Mouse (Mus musculus) midbrain, postnatal 0 days (tissue): ENCODE data around the gene Adgrg3. TPM values are rescaled to one million over a fixed set of nuclear protein-coding genes. Genes with fewer than 3 reads are reported as not detected.

Experiments used
- ATAC-seq: fragments of 200-750 bp; cut with Nextera tagmentation; 2 replicates; pipeline ENCODE4 v1.8.0; 2017; ENCODE audit warnings: moderate number of reproducible peaks, mild to moderate bottlenecking, moderate TSS enrichment, moderate library complexity; ENCODE audit not compliant: low FRiP score
- DNase-seq: peaks from one replicate; pipeline ENCODE4 v3.0.0-alpha.2; 2015; ENCODE audit warnings: low spot score
- H3K27ac ChIP-seq: fragments of 300-500 bp; sonication (generic); 2 replicates; pipeline ENCODE4 v1.5.1; 2014; ENCODE audit warnings: low read depth, mild to moderate bottlenecking, low read length, mixed read lengths
- H3K27me3 ChIP-seq: fragments of 300-500 bp; sonication (generic); 2 replicates; pipeline ENCODE4 v1.6.1; 2014; ENCODE audit warnings: low read length, control low read depth, mixed read lengths; ENCODE audit not compliant: insufficient read depth
- H3K36me3 ChIP-seq: fragments of 300-500 bp; sonication (generic); 2 replicates; pipeline ENCODE4 v1.6.1; 2014; ENCODE audit warnings: low read length, control low read depth, mixed read lengths; ENCODE audit not compliant: insufficient read depth
- H3K4me1 ChIP-seq: fragments of 300-500 bp; sonication (generic); 2 replicates; pipeline ENCODE4 v1.6.1; 2014; ENCODE audit warnings: mild to moderate bottlenecking, control low read depth, antibody characterized with exemption, low read length, mixed read lengths; ENCODE audit not compliant: insufficient read depth
- H3K4me2 ChIP-seq: fragments of 300-500 bp; sonication (generic); 2 replicates; pipeline ENCODE4 v1.6.1; 2014; ENCODE audit warnings: low read depth, mild to moderate bottlenecking, low read length, mixed read lengths; ENCODE audit not compliant: poor library complexity, severe bottlenecking
- H3K4me3 ChIP-seq: fragments of 300-500 bp; sonication (generic); 2 replicates; pipeline ENCODE4 v1.5.1; 2014; ENCODE audit warnings: low read depth, mild to moderate bottlenecking, low read length, moderate library complexity
- H3K9ac ChIP-seq: fragments of 300-500 bp; sonication (generic); replicated peaks from 2 replicates; pipeline ENCODE4 v1.6.1; 2014; ENCODE audit warnings: mild to moderate bottlenecking, low read length, moderate library complexity, mixed read lengths; ENCODE audit not compliant: poor library complexity, severe bottlenecking
- H3K9me3 ChIP-seq: fragments of 300-500 bp; sonication (generic); 2 replicates; pipeline ENCODE4 v1.6.1; 2016; ENCODE audit warnings: low read length, control low read depth
- CTCF ChIP-seq: IDR thresholded peaks from 2 replicates; pipeline ENCODE4 v1.5.1; 2016; ENCODE audit warnings: antibody characterized with exemption, mild to moderate bottlenecking
- WGBS: fragments of 180-500 bp; shearing (Covaris S2); extraction: QIAGEN DNeasy Blood & Tissue Kit; methylation state at CpG from one replicate; pipeline ENCODE4 v1.1.7; 2014; 5-methylcytosine and 5-hydroxymethylcytosine counted together
- polyA plus RNA-seq: library from polyadenylated mRNA; unstranded; fragments of >200 nt; fragmentation: Nextera tagmentation; extraction: Ambion mirVana; gene quantifications from 2 replicates; pipeline ENCODE4 v1.2.1, GENCODE M21; 2015
- total RNA-seq: library from RNA; depleted of rRNA; stranded (reverse); fragments of >200 nt; gene quantifications from 2 replicates; pipeline ENCODE4 v1.2.3, GENCODE M21; 2014

Adgrg3 gene
- total and polyA plus RNA-seq, 2 experiments from 2014 or later, result 0.59 to 1.5 TPM

DNA sequence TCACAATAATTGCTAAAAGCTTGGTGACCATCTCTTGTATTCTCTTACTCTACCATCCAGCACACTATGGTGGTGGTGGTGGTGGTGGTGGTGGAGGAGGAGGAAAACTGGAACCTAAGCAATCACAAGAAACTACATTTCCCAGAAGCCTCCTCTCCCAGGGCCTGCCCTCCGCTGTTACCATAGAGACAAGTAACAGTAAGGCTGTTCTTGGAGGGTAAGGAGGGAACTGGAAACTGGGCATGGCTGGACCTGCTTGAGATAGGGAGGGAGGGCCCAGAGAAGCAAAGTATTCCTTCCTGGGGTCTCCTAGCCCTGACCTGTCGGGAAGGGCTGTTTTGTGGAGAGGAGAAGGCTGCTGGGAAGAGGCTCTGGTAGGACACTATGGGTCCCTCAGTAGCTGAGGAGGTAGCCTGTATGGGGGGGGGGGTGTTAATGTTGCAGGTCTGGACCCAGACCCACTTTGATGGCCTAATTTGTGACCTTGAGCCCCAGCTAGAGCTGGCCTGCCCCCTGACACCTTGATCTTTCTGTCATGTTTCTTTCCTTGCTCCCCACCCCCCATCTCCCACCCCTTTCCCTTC is 37.5 kb downstream of the Adgrg3 start, which contains the start of gene Drc7:
Gene Drc7, plus strand, starts transcription at position 177 of the 584 bp plus-strand sequence.
- no peak within 1 kb of the TSS for H3K27ac ChIP-seq
- H3K4me1 ChIP-seq, result no peaks in the 10 kb centered on the region
- H3K4me3 ChIP-seq, result no peak within 1 kb of the TSS
- no peaks in the 10 kb centered on the region for H3K36me3 ChIP-seq
- 27% methylated on average over 2 of the region's 2 CpGs for WGBS
- ATAC-seq (peak; percentile 70), DNase-seq (peak; percentile 65)
- H3K4me2 ChIP-seq, result peak within 1 kb of the TSS; percentile 38
- no peak for TF ChIP-seq CTCF
- no peak within 1 kb of the TSS for H3K9ac ChIP-seq
- no peaks in the 10 kb centered on the region for H3K9me3 ChIP-seq
- H3K27me3 ChIP-seq, result no peaks in the 10 kb centered on the region

GRCm38 (mm10) chr8:95056414-95056813 is 38.9 kb downstream of the Adgrg3 start:
- no peaks in the 10 kb centered on the region for H3K4me1 ChIP-seq
- no peak overlapping the region for H3K4me3 ChIP-seq
- 91% methylated on average over 5 of the region's 5 CpGs for WGBS
- TF ChIP-seq CTCF, result no peak
- no peak for DNase-seq
- ATAC-seq, result no peak
- H3K9ac ChIP-seq, result no peak overlapping the region
- no peak overlapping the region for H3K27ac ChIP-seq
- no peaks in the 10 kb centered on the region for H3K27me3 ChIP-seq
- no peaks in the 10 kb centered on the region for H3K9me3 ChIP-seq
- H3K4me2 ChIP-seq, result no peak overlapping the region
- H3K36me3 ChIP-seq, result no peaks in the 10 kb centered on the region

DNA sequence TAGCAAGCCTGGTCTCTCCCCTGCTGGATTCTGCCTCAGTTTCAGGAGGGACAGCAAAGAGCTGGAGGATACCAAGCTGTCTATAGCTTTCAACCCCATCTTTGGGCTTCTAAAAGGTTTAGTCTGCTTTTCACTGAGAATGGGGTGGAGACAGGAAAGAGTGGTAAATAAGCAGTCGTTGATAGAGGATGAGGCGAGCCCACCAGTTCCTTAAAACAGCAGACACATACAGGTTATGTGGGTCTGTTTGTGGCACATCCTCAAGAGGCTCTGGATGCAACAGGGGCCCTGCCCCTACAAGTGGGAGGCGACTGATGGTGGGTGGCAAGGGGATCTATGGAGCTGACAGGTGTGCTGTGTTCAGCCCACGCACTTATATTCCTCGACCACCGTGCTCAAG is 41.2 kb downstream of the Adgrg3 start:
- WGBS, result 86% methylated on average over 6 of the region's 6 CpGs
- H3K9ac ChIP-seq, result no peak overlapping the region
- DNase-seq, result no peak

DNA sequence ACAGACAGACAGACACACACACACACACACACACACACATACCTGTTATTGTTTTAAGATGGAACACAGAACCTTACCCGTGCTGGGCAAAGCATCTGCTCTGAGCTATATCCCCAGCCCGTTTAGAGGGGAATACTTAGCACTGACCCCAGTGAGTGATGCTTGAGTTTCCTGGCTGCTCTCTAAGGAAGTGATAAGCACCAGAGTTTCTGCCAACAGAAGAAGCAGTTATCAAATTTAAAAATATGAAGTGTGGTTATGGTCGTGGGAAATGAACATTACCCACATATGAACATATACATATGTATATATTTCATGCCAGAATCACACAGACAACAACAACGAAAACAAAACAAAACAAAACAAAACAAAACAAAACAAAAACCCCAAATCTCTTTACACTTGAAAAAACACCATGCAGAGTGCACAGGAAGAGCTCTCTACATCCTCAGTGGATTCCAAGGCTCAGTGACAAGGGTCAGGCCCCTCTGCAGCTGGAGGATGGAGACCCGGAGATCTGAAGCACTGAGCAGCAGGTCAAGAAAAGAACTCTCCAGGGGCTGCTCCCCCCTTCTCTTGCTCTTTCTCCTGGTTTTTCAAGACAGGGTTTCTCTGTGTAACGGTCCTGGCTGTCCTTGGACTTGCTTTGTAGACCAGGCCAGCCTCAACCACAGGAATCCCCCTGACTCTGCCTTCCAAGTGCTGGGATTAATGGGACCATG is 42.5 kb downstream of the Adgrg3 start:
- Histone ChIP-seq H3K4me3 (no peak overlapping the region), H3K9ac (no peak overlapping the region), H3K4me2 (no peak overlapping the region), H3K27me3 (no peaks in the 10 kb centered on the region), H3K36me3 (no peaks in the 10 kb centered on the region), H3K27ac (no peak overlapping the region), H3K9me3 (no peaks in the 10 kb centered on the region), H3K4me1 (no peaks in the 10 kb centered on the region)
- no peak for ATAC-seq
- TF ChIP-seq CTCF, result no peak
- WGBS, result 65% methylated on average over 6 of the region's 6 CpGs
- DNase-seq, result no peak

More for the DNA sequence above, 41.2 kb downstream of the Adgrg3 start:
- H3K4me2 ChIP-seq, result no peak overlapping the region
- no peak for ATAC-seq
- H3K36me3 ChIP-seq, result no peaks in the 10 kb centered on the region
- H3K27ac ChIP-seq, result no peak overlapping the region
- H3K27me3 ChIP-seq, result no peaks in the 10 kb centered on the region
- no peaks in the 10 kb centered on the region for H3K4me1 ChIP-seq
- TF ChIP-seq CTCF, result no peak
- no peaks in the 10 kb centered on the region for H3K9me3 ChIP-seq
- H3K4me3 ChIP-seq, result no peak overlapping the region

GRCm38 (mm10) chr8:95064531-95064930 is 47.0 kb downstream of the Adgrg3 start:
- no peak for TF ChIP-seq CTCF
- Histone ChIP-seq H3K9me3 (no peaks in the 10 kb centered on the region), H3K4me3 (no peak overlapping the region), H3K4me1 (no peaks in the 10 kb centered on the region), H3K27ac (no peak overlapping the region), H3K36me3 (no peaks in the 10 kb centered on the region), H3K9ac (no peak overlapping the region), H3K4me2 (no peak overlapping the region), H3K27me3 (no peaks in the 10 kb centered on the region)
- 90% methylated on average over 2 of the region's 2 CpGs for WGBS
- peak; percentile 35 for DNase-seq
- no peak for ATAC-seq

DNA sequence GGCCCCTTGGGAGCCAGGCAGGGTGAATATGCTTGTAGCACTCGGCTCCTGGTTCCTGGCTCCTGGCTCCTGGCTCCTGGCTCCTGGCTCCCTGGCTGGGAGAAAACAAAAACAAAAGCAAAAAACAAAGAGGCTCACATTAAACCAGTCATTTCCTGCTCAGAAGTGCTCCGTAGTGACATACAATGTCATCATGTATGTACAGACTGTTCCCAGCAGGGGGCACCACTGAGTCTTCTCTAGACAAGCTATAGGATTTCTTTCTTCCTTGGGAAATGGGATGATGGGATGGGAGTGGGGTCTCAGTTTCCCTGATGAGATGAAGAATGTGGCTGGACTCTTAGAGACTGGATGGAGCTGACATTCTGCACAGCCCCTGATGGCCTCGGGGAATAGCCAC is 50.1 kb downstream of the Adgrg3 start:
- Histone ChIP-seq H3K4me1 (no peaks in the 10 kb centered on the region), H3K27ac (no peak overlapping the region), H3K27me3 (no peaks in the 10 kb centered on the region), H3K4me3 (no peak overlapping the region), H3K4me2 (no peak overlapping the region), H3K9me3 (no peaks in the 10 kb centered on the region), H3K36me3 (no peaks in the 10 kb centered on the region), H3K9ac (no peak overlapping the region)
- 64% methylated on average over 3 of the region's 3 CpGs for WGBS
- peak; percentile 54 for DNase-seq
- peak; percentile 66 for TF ChIP-seq CTCF
- ATAC-seq, result no peak
